Mouse (Mus musculus) liver, adult 2 months (tissue): Measurements from ENCODE around the gene Gnat1.
A peak's percentile ranks its signal among the peaks of the same experiment; 100 is the strongest.

Experiments used
- CTCF ChIP-seq: fragments of 200-500 bp; IDR thresholded peaks from 2 replicates; pipeline ENCODE4 v1.5.1; 2011; ENCODE audit warnings: low read depth, low read length, control low read depth
- POLR2A ChIP-seq: fragments of 200-500 bp; IDR thresholded peaks from 2 replicates; pipeline ENCODE4 v1.6.1; 2011; ENCODE audit warnings: low read length, control low read depth; ENCODE audit not compliant: insufficient read depth; ENCODE audit errors: extremely low read depth

- TF ChIP-seq POLR2A: no peak
- TF ChIP-seq CTCF: peak; percentile 70
Observed at GRCm38 (mm10) chr9:107685231-107685981, 5.9 kb upstream of the Gnat1 start.
